Mouse (Mus musculus) hindbrain, embryonic 11.5 days (tissue): Measurements from ENCODE around the gene Galm. TPM values are rescaled to one million over a fixed set of nuclear protein-coding genes. Genes with fewer than 3 reads are reported as not detected.

Experiments used
- ATAC-seq: fragments of 200-750 bp; cut with Nextera tagmentation; 2 replicates; pipeline ENCODE4 v1.8.0; 2017; ENCODE audit warnings: mild to moderate bottlenecking, moderate TSS enrichment, moderate library complexity; ENCODE audit not compliant: low FRiP score
- DNase-seq: peaks from one replicate; pipeline ENCODE4 v3.0.0-alpha.2; 2015; ENCODE audit warnings: low spot score
- H3K27ac ChIP-seq: fragments of 300-500 bp; sonication (generic); 2 replicates; pipeline ENCODE4 v1.5.1; 2014; ENCODE audit warnings: mild to moderate bottlenecking, low read depth, low read length
- H3K27me3 ChIP-seq: fragments of 300-500 bp; sonication (generic); 2 replicates; pipeline ENCODE4 v1.6.1; 2014; ENCODE audit warnings: mild to moderate bottlenecking, low read length, moderate library complexity, mixed read lengths; ENCODE audit not compliant: control insufficient read depth, insufficient read depth
- H3K36me3 ChIP-seq: fragments of 300-500 bp; sonication (generic); 2 replicates; pipeline ENCODE4 v1.6.1; 2014; ENCODE audit warnings: mild to moderate bottlenecking, low read length, moderate library complexity, mixed read lengths; ENCODE audit not compliant: control insufficient read depth, insufficient read depth
- H3K4me1 ChIP-seq: fragments of 300-500 bp; sonication (generic); replicated peaks from 2 replicates; pipeline ENCODE4 v1.6.1; 2014; ENCODE audit warnings: low read length, mixed read lengths; ENCODE audit not compliant: control insufficient read depth, insufficient read depth
- H3K4me2 ChIP-seq: fragments of 300-500 bp; sonication (generic); replicated peaks from 2 replicates; pipeline ENCODE4 v1.6.1; 2014; ENCODE audit warnings: mild to moderate bottlenecking, low read depth, low read length
- H3K4me3 ChIP-seq: fragments of 300-500 bp; sonication (generic); 2 replicates; pipeline ENCODE4 v1.5.1; 2014; ENCODE audit warnings: low read depth, low read length
- H3K9ac ChIP-seq: fragments of 300-500 bp; sonication (generic); 2 replicates; pipeline ENCODE4 v1.6.1; 2014; ENCODE audit warnings: low read depth, low read length
- H3K9me3 ChIP-seq: fragments of 300-500 bp; sonication (generic); 2 replicates; pipeline ENCODE4 v1.6.1; 2016; ENCODE audit warnings: low read length; ENCODE audit not compliant: control insufficient read depth
- WGBS: fragments of 180-500 bp; shearing (Covaris S2); extraction: QIAGEN DNeasy Blood & Tissue Kit; methylation state at CpG from one replicate; pipeline ENCODE4 v1.1.7; 2014; 5-methylcytosine and 5-hydroxymethylcytosine counted together
- polyA plus RNA-seq: library from polyadenylated mRNA; unstranded; fragments of >200 nt; fragmentation: Nextera tagmentation; extraction: Ambion mirVana; gene quantifications from 2 replicates; pipeline ENCODE4 v1.2.1, GENCODE M21; 2014

The Galm gene
- polyA plus RNA-seq, 1 experiment from 2014 or later = 9.1 TPM

GRCm38 (mm10) chr17:80167436-80167835 lies 40.2 kb downstream of the Galm start:
- no peaks in the 10 kb centered on the region for H3K27me3 ChIP-seq
- no peak overlapping the region for H3K4me2 ChIP-seq
- no peak for DNase-seq
- no peak overlapping the region for H3K27ac ChIP-seq
- no peak overlapping the region for H3K9ac ChIP-seq
- no peaks in the 10 kb centered on the region for H3K4me1 ChIP-seq
- 57% methylated on average over 4 of the region's 4 CpGs for WGBS
- no peak overlapping the region for H3K4me3 ChIP-seq
- H3K9me3 ChIP-seq = no peaks in the 10 kb centered on the region
- H3K36me3 ChIP-seq = no peaks in the 10 kb centered on the region
- ATAC-seq = no peak

- no peaks in the 10 kb centered on the region for H3K27me3 ChIP-seq
- no peaks in the 10 kb centered on the region for H3K4me1 ChIP-seq
- H3K4me2 ChIP-seq = no peak overlapping the region
- DNase-seq (no peak), ATAC-seq (no peak)
- H3K27ac ChIP-seq = no peak overlapping the region
- H3K4me3 ChIP-seq = no peak overlapping the region
- no peaks in the 10 kb centered on the region for H3K36me3 ChIP-seq
- H3K9me3 ChIP-seq = no peaks in the 10 kb centered on the region
- WGBS = 63% methylated on average over 7 of the region's 7 CpGs
- H3K9ac ChIP-seq = no peak overlapping the region
Measured at GRCm38 (mm10) chr17:80167851-80168251, 40.6 kb downstream of the Galm start.

- Histone ChIP-seq H3K4me2 (0 out of 2 replicates have a peak overlapping the region, but pooled peaks have one; percentile 11), H3K4me1 (no peaks in the 10 kb centered on the region), H3K9ac (no peak overlapping the region; the same call in 1 of the 2 replicates), H3K27ac (no peak overlapping the region), H3K36me3 (no peaks in the 10 kb centered on the region), H3K27me3 (no peaks in the 10 kb centered on the region), H3K4me3 (no peak overlapping the region), H3K9me3 (no peaks in the 10 kb centered on the region)
- WGBS = 30% methylated on average over 16 of the region's 16 CpGs
- ATAC-seq = peak; percentile 30; the same call in 1 of the 2 replicates
- peak; percentile 61 for DNase-seq
Measured at GRCm38 (mm10) chr17:80168425-80169182, 41.3 kb downstream of the Galm start.

- H3K4me1 ChIP-seq = no peaks in the 10 kb centered on the region
- H3K4me3 ChIP-seq = no peak overlapping the region
- no peak overlapping the region for H3K4me2 ChIP-seq
- H3K27ac ChIP-seq = no peak overlapping the region
- ATAC-seq = no peak
- no peaks in the 10 kb centered on the region for H3K27me3 ChIP-seq
- WGBS = 89% methylated on average over 6 of the region's 6 CpGs
- no peak overlapping the region for H3K9ac ChIP-seq
- H3K9me3 ChIP-seq = no peaks in the 10 kb centered on the region
- no peaks in the 10 kb centered on the region for H3K36me3 ChIP-seq
- no peak for DNase-seq
Measured at GRCm38 (mm10) chr17:80169792-80170191, 42.5 kb downstream of the Galm start.

GRCm38 (mm10) chr17:80170951-80171350 lies 43.7 kb downstream of the Galm start:
- Histone ChIP-seq H3K4me2 (no peak overlapping the region), H3K4me1 (no peaks in the 10 kb centered on the region), H3K4me3 (no peak overlapping the region), H3K9ac (no peak overlapping the region), H3K27me3 (no peaks in the 10 kb centered on the region), H3K9me3 (no peaks in the 10 kb centered on the region), H3K36me3 (no peaks in the 10 kb centered on the region), H3K27ac (no peak overlapping the region)
- ATAC-seq (no peak), DNase-seq (no peak)
- 93% methylated on average over 7 of the region's 7 CpGs for WGBS

- no peak overlapping the region for H3K4me3 ChIP-seq
- H3K9ac ChIP-seq = no peak overlapping the region
- no peaks in the 10 kb centered on the region for H3K4me1 ChIP-seq
- ATAC-seq (no peak), DNase-seq (no peak)
- WGBS = 94% methylated on average over 4 of the region's 4 CpGs
- no peak overlapping the region for H3K27ac ChIP-seq
- no peak overlapping the region for H3K4me2 ChIP-seq
- no peaks in the 10 kb centered on the region for H3K27me3 ChIP-seq
- H3K9me3 ChIP-seq = no peaks in the 10 kb centered on the region
- no peaks in the 10 kb centered on the region for H3K36me3 ChIP-seq
Measured at GRCm38 (mm10) chr17:80171948-80172347, 44.7 kb downstream of the Galm start.

GRCm38 (mm10) chr17:80172761-80173160 lies 45.5 kb downstream of the Galm start:
- Histone ChIP-seq H3K4me3 (no peak overlapping the region), H3K4me2 (no peak overlapping the region), H3K36me3 (no peaks in the 10 kb centered on the region), H3K27me3 (no peaks in the 10 kb centered on the region), H3K4me1 (no peaks in the 10 kb centered on the region), H3K9ac (no peak overlapping the region), H3K9me3 (no peaks in the 10 kb centered on the region), H3K27ac (no peak overlapping the region)
- no peak for DNase-seq
- ATAC-seq = no peak
- 91% methylated on average over 5 of the region's 5 CpGs for whole genome bisulfite sequencing

GRCm38 (mm10) chr17:80173708-80174107 lies 46.4 kb downstream of the Galm start:
- Histone ChIP-seq H3K4me2 (no peak overlapping the region), H3K36me3 (no peaks in the 10 kb centered on the region), H3K9ac (no peak overlapping the region), H3K27ac (no peak overlapping the region), H3K27me3 (no peaks in the 10 kb centered on the region), H3K4me3 (no peak overlapping the region), H3K4me1 (no peaks in the 10 kb centered on the region), H3K9me3 (no peaks in the 10 kb centered on the region)
- DNase-seq (no peak), ATAC-seq (no peak)
- 83% methylated on average over 2 of the region's 2 CpGs for WGBS

- Histone ChIP-seq H3K27me3 (no peaks in the 10 kb centered on the region), H3K4me3 (no peak overlapping the region), H3K9me3 (no peaks in the 10 kb centered on the region), H3K4me1 (no peaks in the 10 kb centered on the region), H3K27ac (no peak overlapping the region), H3K4me2 (no peak overlapping the region), H3K9ac (no peak overlapping the region), H3K36me3 (no peaks in the 10 kb centered on the region)
- ATAC-seq (no peak), DNase-seq (no peak)
- 87% methylated on average over 3 of the region's 3 CpGs for WGBS
Measured at GRCm38 (mm10) chr17:80174146-80174545, 46.9 kb downstream of the Galm start.
